Mouse (Mus musculus) layer of hippocampus, adult 9-11 months (tissue): Measurements from ENCODE around the gene Gm6902.
"Not testable (repeated sequence)": the region's sequence is repeated elsewhere in the genome, so short reads cannot be mapped to it uniquely, and the experiment has no call there.

Experiments used
- DNase-seq: peaks from one replicate; pipeline ENCODE4 v3.0.0; 2022

The Gm6902 gene

DNA sequence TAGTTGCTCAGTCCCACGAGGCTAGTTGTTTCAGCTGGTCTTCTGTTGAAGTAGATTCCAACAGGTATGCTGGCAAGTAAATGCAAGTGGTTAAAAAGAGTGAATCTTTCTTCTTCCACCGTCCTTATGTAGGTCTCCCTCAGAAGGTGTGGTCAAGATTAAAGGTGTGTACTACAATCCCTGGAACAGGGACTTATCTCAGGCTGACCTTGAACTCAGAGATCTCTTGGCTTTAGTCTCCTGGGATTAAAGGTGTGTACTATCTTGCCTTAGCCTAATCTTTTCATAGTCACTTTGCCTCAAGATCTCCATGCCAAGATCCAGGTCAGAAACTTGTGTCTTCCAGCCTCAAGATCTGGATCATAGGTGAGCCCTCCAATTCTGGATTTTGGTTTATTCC, at the start of gene Gm6902:
Gene Gm6902 (minus strand): TSS at position 101 of the 400 bp plus-strand sequence.
- DNase-seq, result not testable (repeated sequence)

DNA sequence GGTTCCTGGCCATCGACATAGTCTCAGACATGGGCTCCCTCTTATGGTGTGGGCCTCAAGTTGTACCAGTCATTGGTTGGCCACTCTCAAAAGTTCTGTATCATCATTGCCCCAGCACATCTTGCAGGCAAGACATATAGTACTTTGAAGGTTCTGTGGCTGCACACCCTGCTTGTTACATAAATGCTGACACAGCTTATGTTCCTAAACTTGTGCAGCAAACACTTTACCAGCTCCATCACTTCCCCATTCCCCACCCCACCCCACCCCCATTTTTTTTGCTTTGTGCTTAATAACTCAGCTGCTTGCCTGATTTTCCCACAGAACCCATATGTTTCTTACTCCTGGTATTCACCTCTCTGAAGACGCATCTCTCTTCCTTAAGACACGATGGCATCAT, 22.2 kb upstream of the Gm6902 start, which contains the start of gene Nlrp4e:
Gene Nlrp4e (plus strand): TSS at position 301 of the 400 bp plus-strand sequence.
- not testable (repeated sequence) for DNase-seq

DNA sequence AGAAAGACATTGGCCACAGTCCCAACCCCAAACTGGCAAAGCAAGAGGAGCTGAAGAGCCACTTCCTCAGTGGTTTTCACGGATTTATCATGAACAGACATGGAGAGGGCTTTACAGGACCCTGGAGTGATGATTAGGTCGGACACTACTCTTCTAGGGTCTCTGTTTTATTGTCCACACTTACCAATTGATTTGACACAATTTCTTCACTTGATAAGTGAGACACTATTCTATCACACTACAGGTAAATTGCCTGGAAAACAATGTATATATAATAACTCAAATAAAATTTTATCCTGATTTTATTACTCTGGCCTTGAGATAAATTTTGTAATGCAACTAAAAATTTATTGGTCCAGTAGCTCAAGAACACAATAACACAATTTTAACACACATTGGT, 27.1 kb downstream of the Gm6902 start, which contains the start of gene Vmn1r166:
Gene Vmn1r166 (minus strand): TSS at position 101 of the 400 bp plus-strand sequence.
- DNase-seq, result not testable (repeated sequence)
